Mouse (Mus musculus): ENCODE results near the gene Ccsap. TPM values are rescaled to one million over a fixed set of nuclear protein-coding genes. Genes with fewer than 3 reads are reported as not detected.

Ccsap gene
- polyA plus RNA-seq, 1 experiment = 6.6 TPM

- TF ChIP-seq POLR2A (IDR thresholded peaks at IDR 0.05; ENCODE audit: borderline replicate concordance, extremely low read depth, insufficient read depth, insufficient read length, poor library complexity, severe bottlenecking) (no peak), CTCF (IDR thresholded peaks at IDR 0.05; ENCODE audit: borderline replicate concordance, extremely low read depth, insufficient read depth, insufficient read length) (peak; percentile 33; the same call in 1 of the 2 replicates)
- peak; percentile 18 for DNase-seq (ENCODE audit: low read depth)
Measured at GRCm38 (mm10) chr8:123892586-123893155, 32.7 kb upstream of the Ccsap start.

- TF ChIP-seq POLR2A (IDR thresholded peaks at IDR 0.05; ENCODE audit: borderline replicate concordance, extremely low read depth, insufficient read depth, insufficient read length, poor library complexity, severe bottlenecking) (peak; percentile 30; the same call in 1 of the 2 replicates), CTCF (IDR thresholded peaks at IDR 0.05; ENCODE audit: borderline replicate concordance, extremely low read depth, insufficient read depth, insufficient read length) (no peak)
- DNase-seq (ENCODE audit: low read depth) = peak; percentile 89
Measured at GRCm38 (mm10) chr8:123891883-123892585, 32.0 kb upstream of the Ccsap start.

- no peak for TF ChIP-seq CTCF (IDR thresholded peaks at IDR 0.05; ENCODE audit: borderline replicate concordance, extremely low read depth, insufficient read depth, insufficient read length)
- TF ChIP-seq POLR2A (IDR thresholded peaks at IDR 0.05; ENCODE audit: borderline replicate concordance, extremely low read depth, insufficient read depth, insufficient read length, poor library complexity, severe bottlenecking) = no peak
- DNase-seq (ENCODE audit: low read depth) = peak; percentile 78
Measured at GRCm38 (mm10) chr8:123891271-123891670, 31.3 kb upstream of the Ccsap start.

GRCm38 (mm10) chr8:123889797-123890196 is 29.8 kb upstream of the Ccsap start:
- DNase-seq (ENCODE audit: low read depth) = no peak
- no peak for TF ChIP-seq CTCF (IDR thresholded peaks at IDR 0.05; ENCODE audit: borderline replicate concordance, extremely low read depth, insufficient read depth, insufficient read length)
- no peak for TF ChIP-seq POLR2A (IDR thresholded peaks at IDR 0.05; ENCODE audit: borderline replicate concordance, extremely low read depth, insufficient read depth, insufficient read length, poor library complexity, severe bottlenecking)

GRCm38 (mm10) chr8:123887956-123888355 is 27.9 kb upstream of the Ccsap start:
- TF ChIP-seq POLR2A (IDR thresholded peaks at IDR 0.05; ENCODE audit: borderline replicate concordance, extremely low read depth, insufficient read depth, insufficient read length, poor library complexity, severe bottlenecking) (no peak), CTCF (IDR thresholded peaks at IDR 0.05; ENCODE audit: borderline replicate concordance, extremely low read depth, insufficient read depth, insufficient read length) (no peak)
- no peak for DNase-seq (ENCODE audit: low read depth)

- DNase-seq (ENCODE audit: low read depth) = no peak
Measured at GRCm38 (mm10) chr8:123887163-123887562, 27.2 kb upstream of the Ccsap start.

GRCm38 (mm10) chr8:123884721-123885565 is 24.9 kb upstream of the Ccsap start:
- no peak for TF ChIP-seq POLR2A (IDR thresholded peaks at IDR 0.05; ENCODE audit: borderline replicate concordance, extremely low read depth, insufficient read depth, insufficient read length, poor library complexity, severe bottlenecking)
- TF ChIP-seq CTCF (IDR thresholded peaks at IDR 0.05; ENCODE audit: borderline replicate concordance, extremely low read depth, insufficient read depth, insufficient read length) = no peak

More at GRCm38 (mm10) chr8:123887163-123887562, 27.2 kb upstream of the Ccsap start:
- no peak for TF ChIP-seq CTCF (IDR thresholded peaks at IDR 0.05; ENCODE audit: borderline replicate concordance, extremely low read depth, insufficient read depth, insufficient read length)

GRCm38 (mm10) chr8:123883094-123883493 is 23.1 kb upstream of the Ccsap start:
- TF ChIP-seq CTCF (IDR thresholded peaks at IDR 0.05; ENCODE audit: borderline replicate concordance, extremely low read depth, insufficient read depth, insufficient read length) (no peak), POLR2A (IDR thresholded peaks at IDR 0.05; ENCODE audit: borderline replicate concordance, extremely low read depth, insufficient read depth, insufficient read length, poor library complexity, severe bottlenecking) (no peak)
- DNase-seq (ENCODE audit: low read depth) = no peak

More at GRCm38 (mm10) chr8:123884721-123885565, 24.9 kb upstream of the Ccsap start:
- DNase-seq (ENCODE audit: low read depth) = peak; percentile 85

- no peak for DNase-seq (ENCODE audit: low read depth)
- TF ChIP-seq POLR2A (IDR thresholded peaks at IDR 0.05; ENCODE audit: borderline replicate concordance, extremely low read depth, insufficient read depth, insufficient read length, poor library complexity, severe bottlenecking) = no peak
- no peak for TF ChIP-seq CTCF (IDR thresholded peaks at IDR 0.05; ENCODE audit: borderline replicate concordance, extremely low read depth, insufficient read depth, insufficient read length)
Measured at GRCm38 (mm10) chr8:123882412-123882811, 22.4 kb upstream of the Ccsap start.

GRCm38 (mm10) chr8:123880821-123881350 is 20.9 kb upstream of the Ccsap start:
- TF ChIP-seq POLR2A (IDR thresholded peaks at IDR 0.05; ENCODE audit: borderline replicate concordance, extremely low read depth, insufficient read depth, insufficient read length, poor library complexity, severe bottlenecking) = no peak
- no peak for TF ChIP-seq CTCF (IDR thresholded peaks at IDR 0.05; ENCODE audit: borderline replicate concordance, extremely low read depth, insufficient read depth, insufficient read length)

GRCm38 (mm10) chr8:123880271-123880670 is 20.3 kb upstream of the Ccsap start:
- TF ChIP-seq CTCF (IDR thresholded peaks at IDR 0.05; ENCODE audit: borderline replicate concordance, extremely low read depth, insufficient read depth, insufficient read length) (no peak), POLR2A (IDR thresholded peaks at IDR 0.05; ENCODE audit: borderline replicate concordance, extremely low read depth, insufficient read depth, insufficient read length, poor library complexity, severe bottlenecking) (no peak)
- no peak for DNase-seq (ENCODE audit: low read depth)

More at GRCm38 (mm10) chr8:123880821-123881350, 20.9 kb upstream of the Ccsap start:
- DNase-seq (ENCODE audit: low read depth) = no peak
